Mouse (Mus musculus): Measurements from ENCODE around the gene Prkg2. TPM values are rescaled to one million over a fixed set of nuclear protein-coding genes. Genes with fewer than 3 reads are reported as not detected.
A peak's percentile ranks its signal among the peaks of the same experiment; 100 is the strongest.

The Prkg2 gene
- 1 to 10 TPM; 4.5 to 6.0 TPM for total RNA-seq (2021)
- long read RNA-seq, experiment 1, full-length matches to known transcripts = 6 of 7 reads
- long read RNA-seq, experiment 1, partial matches to known transcripts = 0 of 7 reads
- long read RNA-seq, experiment 1, other reads (novel, unspliced or antisense) = 1 of 7 reads
- long read RNA-seq, experiment 2, full-length matches to known transcripts = 22 of 28 reads
- long read RNA-seq, experiment 2, partial matches to known transcripts = 5 of 28 reads
- long read RNA-seq, experiment 2, other reads (novel, unspliced or antisense) = 1 of 28 reads

GRCm38 (mm10) chr5:99036596-99037441 lies at the start of gene Prkg2:
Prkg2 (minus strand) TSS chr5:99037351.
- DNase-seq (ENCODE audit: low spot score in 2 of 2) = peak in 1 of 2 experiments; percentile 5

- no peak for DNase-seq (ENCODE audit: low spot score in 2 of 2)
These were observed 46.8 kb upstream of the Prkg2 start for GRCm38 (mm10) chr5:99083955-99084354.

- DNase-seq (ENCODE audit: low spot score in 2 of 2) = no peak
These were observed 41.2 kb upstream of the Prkg2 start for GRCm38 (mm10) chr5:99078375-99078774.

GRCm38 (mm10) chr5:99068391-99068790 lies 31.2 kb upstream of the Prkg2 start:
- no peak for DNase-seq (ENCODE audit: low spot score in 2 of 2)

- no peak for DNase-seq (ENCODE audit: low spot score in 2 of 2)
These were observed 25.4 kb upstream of the Prkg2 start for GRCm38 (mm10) chr5:99062582-99062981.

- no peak for DNase-seq (ENCODE audit: low spot score in 2 of 2)
These were observed 1.9 kb upstream of the Prkg2 start for GRCm38 (mm10) chr5:99039021-99039420.

GRCm38 (mm10) chr5:99037442-99037811 lies 276 bp upstream of the Prkg2 start:
- no peak for DNase-seq (ENCODE audit: low spot score in 2 of 2)

- no peak for DNase-seq (ENCODE audit: low spot score in 2 of 2)
These were observed 1.2 kb downstream of the Prkg2 start for GRCm38 (mm10) chr5:99035961-99036360.

GRCm38 (mm10) chr5:99031551-99032149 lies 5.5 kb downstream of the Prkg2 start:
- no peak for DNase-seq (ENCODE audit: low spot score in 2 of 2)

- DNase-seq (ENCODE audit: low spot score in 2 of 2) = no peak
These were observed 10.8 kb downstream of the Prkg2 start for GRCm38 (mm10) chr5:99026343-99026742.

GRCm38 (mm10) chr5:99019709-99020108 lies 17.4 kb downstream of the Prkg2 start:
- DNase-seq (ENCODE audit: low spot score in 2 of 2) = no peak

- DNase-seq (ENCODE audit: low spot score in 2 of 2) = no peak
These were observed 22.0 kb downstream of the Prkg2 start for GRCm38 (mm10) chr5:99015140-99015539.

- no peak for DNase-seq (ENCODE audit: low spot score in 2 of 2)
These were observed 26.6 kb downstream of the Prkg2 start for GRCm38 (mm10) chr5:99010448-99011151.

- DNase-seq (ENCODE audit: low spot score in 2 of 2) = no peak
These were observed 39.0 kb downstream of the Prkg2 start for GRCm38 (mm10) chr5:98998104-98998503.

GRCm38 (mm10) chr5:98995767-98996166 lies 41.4 kb downstream of the Prkg2 start:
- DNase-seq (ENCODE audit: low spot score in 2 of 2) = no peak

- DNase-seq (ENCODE audit: low spot score in 2 of 2) = no peak
These were observed 45.6 kb downstream of the Prkg2 start for GRCm38 (mm10) chr5:98991600-98991999.

- no peak for DNase-seq (ENCODE audit: low spot score in 2 of 2)
These were observed 49.5 kb downstream of the Prkg2 start for GRCm38 (mm10) chr5:98987634-98988033.

- no peak for DNase-seq (ENCODE audit: low spot score in 2 of 2)
These were observed 50.0 kb downstream of the Prkg2 start for GRCm38 (mm10) chr5:98987116-98987515.

- no peak for DNase-seq (ENCODE audit: low spot score in 2 of 2)
These were observed 50.7 kb downstream of the Prkg2 start for GRCm38 (mm10) chr5:98986459-98986858.

GRCm38 (mm10) chr5:98986011-98986410 lies 51.1 kb downstream of the Prkg2 start:
- no peak for DNase-seq (ENCODE audit: low spot score in 2 of 2)

- DNase-seq (ENCODE audit: low spot score in 2 of 2) = no peak
These were observed 52.1 kb downstream of the Prkg2 start for GRCm38 (mm10) chr5:98985077-98985476.
